Mouse (Mus musculus): Measurements from ENCODE around the gene Add1. TPM values are rescaled to one million over a fixed set of nuclear protein-coding genes. Genes with fewer than 3 reads are reported as not detected.
A peak's percentile ranks its signal among the peaks of the same experiment; 100 is the strongest.

Add1 gene
- polyA plus RNA-seq, 1 experiment = 113 TPM

DNA sequence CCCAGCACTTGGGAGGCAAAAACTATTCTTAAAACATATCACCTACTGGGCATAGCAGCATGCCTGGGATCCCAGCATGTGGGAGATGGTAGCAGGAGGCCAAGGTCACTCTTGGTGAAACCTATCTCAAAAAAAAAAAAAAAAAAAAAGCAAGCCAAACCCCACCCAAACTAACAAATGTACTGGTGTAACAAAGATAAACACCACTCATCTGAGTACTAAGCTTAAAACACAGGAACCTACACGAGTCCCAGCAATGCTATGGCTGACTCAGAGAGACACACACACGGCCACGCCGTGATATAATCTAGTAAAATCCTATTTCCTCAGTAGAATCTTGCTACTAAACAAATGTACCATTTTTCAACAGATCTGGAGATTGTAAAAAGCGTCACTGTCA is 79.5 kb downstream of the Add1 start:
- H3K36me3 ChIP-seq (ENCODE audit: control insufficient read depth) = peaks cover 94% of the 10 kb centered on the region
- H3K9me3 ChIP-seq (ENCODE audit: control insufficient read depth, low read length) = no peaks in the 10 kb centered on the region
- peaks cover 23% of the 10 kb centered on the region for H3K4me1 ChIP-seq (ENCODE audit: control insufficient read depth)
- TF ChIP-seq GATA1 (IDR thresholded peaks at IDR 0.05; ENCODE audit: low read length) = no peak
- TF ChIP-seq TAL1 (IDR thresholded peaks at IDR 0.05; ENCODE audit: low read length) = no peak
- no peak overlapping the region for H3K4me3 ChIP-seq (replicated peaks)
- H3K27me3 ChIP-seq (ENCODE audit: control insufficient read depth) = no peaks in the 10 kb centered on the region

DNA sequence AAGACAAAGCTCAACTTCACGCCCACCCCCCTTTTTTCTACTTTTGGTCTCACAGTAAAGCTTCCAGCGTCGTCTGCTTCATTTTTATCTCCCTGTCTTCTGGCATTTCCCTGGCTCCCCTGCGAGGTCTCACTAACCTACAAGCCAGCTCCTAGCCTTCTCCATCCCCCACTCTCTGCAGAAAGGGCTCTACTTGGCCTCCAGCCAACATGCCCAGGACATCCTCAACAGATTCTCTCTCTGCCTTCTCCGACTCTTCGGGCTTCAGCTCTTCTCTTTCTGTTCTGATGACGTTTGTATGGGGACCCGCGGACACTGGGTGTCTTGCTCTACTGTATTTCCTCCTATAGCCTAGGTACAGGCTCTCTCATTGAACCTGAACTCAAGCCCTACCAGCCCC is 81.4 kb downstream of the Add1 start:
- Histone ChIP-seq H3K4me3 (replicated peaks) (no peak overlapping the region), H3K36me3 (ENCODE audit: control insufficient read depth) (peaks cover 77% of the 10 kb centered on the region), H3K27me3 (ENCODE audit: control insufficient read depth) (no peaks in the 10 kb centered on the region), H3K9me3 (ENCODE audit: control insufficient read depth, low read length) (no peaks in the 10 kb centered on the region), H3K4me1 (ENCODE audit: control insufficient read depth) (peaks cover 39% of the 10 kb centered on the region)
- no peak for TF ChIP-seq GATA1 (IDR thresholded peaks at IDR 0.05; ENCODE audit: low read length)
- TF ChIP-seq TAL1 (IDR thresholded peaks at IDR 0.05; ENCODE audit: low read length) = no peak

DNA sequence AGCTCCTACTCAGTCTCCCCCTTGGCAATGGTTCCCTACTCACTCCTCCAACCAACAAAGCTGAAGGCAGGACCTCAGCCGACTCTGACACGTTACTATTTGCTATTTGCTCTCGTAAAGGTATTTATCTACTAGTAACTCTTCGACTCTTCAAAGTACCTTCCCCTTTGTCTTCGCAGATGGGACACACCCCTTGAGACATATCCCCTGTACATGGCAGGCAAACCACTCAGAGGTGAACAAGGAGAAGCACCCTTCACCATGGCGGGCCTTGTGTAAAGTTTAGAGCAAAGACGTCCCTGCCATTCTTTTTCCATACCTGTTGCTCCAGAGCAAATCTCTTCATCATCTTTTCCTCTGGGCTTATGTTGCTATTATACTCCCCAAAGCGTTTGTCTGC is 84.1 kb downstream of the Add1 start:
- Histone ChIP-seq H3K4me3 (replicated peaks) (no peak overlapping the region), H3K9me3 (ENCODE audit: control insufficient read depth, low read length) (no peaks in the 10 kb centered on the region), H3K27me3 (ENCODE audit: control insufficient read depth) (no peaks in the 10 kb centered on the region), H3K4me1 (ENCODE audit: control insufficient read depth) (peaks cover 53% of the 10 kb centered on the region), H3K36me3 (ENCODE audit: control insufficient read depth) (peaks cover 51% of the 10 kb centered on the region)
- no peak for TF ChIP-seq TAL1 (IDR thresholded peaks at IDR 0.05; ENCODE audit: low read length)
- no peak for TF ChIP-seq GATA1 (IDR thresholded peaks at IDR 0.05; ENCODE audit: low read length)

DNA sequence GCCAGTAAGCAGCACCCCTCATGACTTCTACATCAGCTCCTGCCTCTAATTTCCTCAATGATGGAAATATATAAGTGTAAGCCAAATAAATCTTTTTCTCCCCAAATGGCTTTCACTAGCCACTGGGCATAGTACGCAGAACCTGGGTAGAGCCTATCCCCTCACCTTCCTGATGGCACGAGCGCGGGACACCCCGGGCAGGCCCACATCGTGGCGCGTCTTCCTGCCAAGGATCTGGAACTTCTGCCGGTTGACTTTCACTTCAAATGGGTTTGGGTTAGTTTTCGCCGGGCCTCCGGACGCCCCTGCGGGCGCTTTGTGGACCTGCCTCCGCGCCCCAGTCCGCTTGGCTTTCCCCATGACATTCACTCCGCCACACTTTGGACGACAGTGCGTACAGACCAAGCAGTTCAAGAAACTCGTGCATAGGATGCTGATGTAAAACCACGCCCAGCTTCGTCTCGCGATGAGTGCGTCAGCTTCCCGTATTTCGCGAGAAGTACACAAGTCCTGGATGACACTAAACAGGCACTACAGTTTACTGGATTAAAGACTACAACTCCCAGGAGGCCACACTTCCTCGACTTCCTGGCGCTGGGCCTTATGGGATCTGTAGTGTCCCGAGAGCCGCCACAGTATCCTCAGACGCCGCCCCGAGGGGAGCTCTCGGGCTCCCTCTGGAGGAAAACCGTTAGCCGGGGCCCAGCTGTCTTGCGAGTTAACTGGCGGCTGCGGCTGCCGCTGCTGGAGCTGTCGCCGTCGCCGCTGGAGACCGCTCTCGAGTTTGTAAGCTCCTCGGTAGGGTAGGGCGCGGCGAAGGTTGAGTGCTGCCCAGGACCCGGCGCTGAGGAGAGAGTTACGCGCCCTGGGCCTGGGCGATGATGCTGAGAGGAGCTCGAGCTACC is 86.5 kb downstream of the Add1 start, which contains the start of the genes Nop14 and Grk4:
Nop14 (minus strand) TSS at position 463 of the 905 bp plus-strand sequence.
Grk4 (plus strand) TSS at position 694 of the 905 bp plus-strand sequence.
- Histone ChIP-seq H3K36me3 (ENCODE audit: control insufficient read depth) (peaks cover 27% of the 10 kb centered on the region), H3K4me3 (replicated peaks) (peak within 1 kb of the TSS; percentile 94), H3K27me3 (ENCODE audit: control insufficient read depth) (no peaks in the 10 kb centered on the region), H3K4me1 (ENCODE audit: control insufficient read depth) (peaks cover 41% of the 10 kb centered on the region), H3K9me3 (ENCODE audit: control insufficient read depth, low read length) (no peaks in the 10 kb centered on the region)
- TF ChIP-seq TAL1 (IDR thresholded peaks at IDR 0.05; ENCODE audit: low read length) = no peak
- TF ChIP-seq GATA1 (IDR thresholded peaks at IDR 0.05; ENCODE audit: low read length) = no peak

DNA sequence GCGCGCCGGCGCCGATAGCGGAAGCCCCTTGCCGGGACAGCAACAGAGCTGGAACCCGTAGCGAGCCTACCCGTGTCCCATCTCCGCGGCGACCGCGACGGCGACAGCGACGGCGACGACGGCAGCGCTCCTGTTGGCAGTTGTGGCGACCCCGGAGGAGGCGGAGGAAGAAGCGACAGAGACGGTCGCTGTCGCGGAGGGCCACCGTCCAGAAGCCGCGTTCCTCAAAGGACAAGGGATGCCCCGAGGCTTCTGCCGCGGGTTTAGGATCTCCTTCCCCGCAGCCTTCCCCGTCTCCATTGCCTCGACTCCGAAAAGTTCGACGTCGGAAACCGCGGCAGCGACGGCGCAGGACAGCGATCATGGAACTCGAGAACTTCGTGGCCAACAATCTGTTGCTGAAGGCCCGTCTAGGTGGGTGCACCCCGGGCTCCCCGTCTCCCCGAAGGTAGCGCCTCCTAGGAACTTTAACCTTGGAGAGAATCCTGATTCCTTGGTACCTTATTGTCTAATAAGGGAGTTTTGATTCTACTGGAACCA is 87.2 kb downstream of the Add1 start:
- Histone ChIP-seq H3K27me3 (ENCODE audit: control insufficient read depth) (no peaks in the 10 kb centered on the region), H3K4me3 (replicated peaks) (peak overlapping the region; percentile 94), H3K36me3 (ENCODE audit: control insufficient read depth) (peaks cover 20% of the 10 kb centered on the region), H3K9me3 (ENCODE audit: control insufficient read depth, low read length) (no peaks in the 10 kb centered on the region), H3K4me1 (ENCODE audit: control insufficient read depth) (peaks cover 42% of the 10 kb centered on the region)
- no peak for TF ChIP-seq TAL1 (IDR thresholded peaks at IDR 0.05; ENCODE audit: low read length)
- TF ChIP-seq GATA1 (IDR thresholded peaks at IDR 0.05; ENCODE audit: low read length) = no peak

DNA sequence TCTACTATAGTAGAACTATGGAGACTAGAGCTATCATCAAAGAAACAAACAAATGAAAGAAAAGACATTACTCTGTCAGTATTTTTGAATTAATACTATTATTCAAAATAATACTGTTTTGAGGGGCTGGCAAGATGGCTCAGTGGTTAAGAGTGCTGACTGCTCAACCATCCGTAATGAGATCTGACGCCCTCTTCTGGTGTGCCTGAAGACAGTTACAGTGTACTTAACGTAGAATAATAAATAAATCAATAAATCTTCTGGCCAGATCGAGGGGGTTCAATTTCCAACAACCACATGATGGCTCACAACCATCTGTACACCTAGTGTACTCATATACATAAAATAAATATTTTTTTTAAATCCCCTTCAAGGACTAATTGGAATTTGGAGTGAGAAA is 88.4 kb downstream of the Add1 start:
- Histone ChIP-seq H3K27me3 (ENCODE audit: control insufficient read depth) (no peaks in the 10 kb centered on the region), H3K9me3 (ENCODE audit: control insufficient read depth, low read length) (no peaks in the 10 kb centered on the region), H3K4me3 (replicated peaks) (peak overlapping the region; percentile 94), H3K36me3 (ENCODE audit: control insufficient read depth) (peaks cover 9% of the 10 kb centered on the region), H3K4me1 (ENCODE audit: control insufficient read depth) (peaks cover 44% of the 10 kb centered on the region)
- no peak for TF ChIP-seq GATA1 (IDR thresholded peaks at IDR 0.05; ENCODE audit: low read length)
- no peak for TF ChIP-seq TAL1 (IDR thresholded peaks at IDR 0.05; ENCODE audit: low read length)

DNA sequence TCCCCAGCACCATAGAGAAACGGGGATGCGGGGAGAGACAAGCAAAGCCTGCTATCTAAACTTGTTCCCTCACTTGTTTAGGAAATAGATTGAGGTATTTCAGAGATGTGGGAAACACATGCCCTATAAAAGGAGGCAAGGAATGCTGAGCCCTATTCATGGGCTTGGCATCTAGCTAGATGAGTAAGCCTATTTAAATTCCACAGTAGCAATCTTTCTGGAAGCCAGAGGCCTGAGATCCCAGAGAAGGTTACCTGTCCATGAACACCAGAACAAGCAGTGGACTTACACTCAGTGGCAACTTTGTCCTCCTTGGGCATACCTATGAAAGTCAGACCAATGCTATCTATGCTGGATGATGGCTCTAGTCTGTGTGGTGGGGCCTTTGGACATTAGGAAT is 89.8 kb downstream of the Add1 start:
- H3K4me3 ChIP-seq (replicated peaks) = no peak overlapping the region
- H3K36me3 ChIP-seq (ENCODE audit: control insufficient read depth) = no peaks in the 10 kb centered on the region; the same call in 1 of the 2 replicates
- H3K27me3 ChIP-seq (ENCODE audit: control insufficient read depth) = no peaks in the 10 kb centered on the region
- no peaks in the 10 kb centered on the region for H3K9me3 ChIP-seq (ENCODE audit: control insufficient read depth, low read length)
- peaks cover 35% of the 10 kb centered on the region for H3K4me1 ChIP-seq (ENCODE audit: control insufficient read depth)
- TF ChIP-seq GATA1 (IDR thresholded peaks at IDR 0.05; ENCODE audit: low read length) = no peak
- no peak for TF ChIP-seq TAL1 (IDR thresholded peaks at IDR 0.05; ENCODE audit: low read length)

DNA sequence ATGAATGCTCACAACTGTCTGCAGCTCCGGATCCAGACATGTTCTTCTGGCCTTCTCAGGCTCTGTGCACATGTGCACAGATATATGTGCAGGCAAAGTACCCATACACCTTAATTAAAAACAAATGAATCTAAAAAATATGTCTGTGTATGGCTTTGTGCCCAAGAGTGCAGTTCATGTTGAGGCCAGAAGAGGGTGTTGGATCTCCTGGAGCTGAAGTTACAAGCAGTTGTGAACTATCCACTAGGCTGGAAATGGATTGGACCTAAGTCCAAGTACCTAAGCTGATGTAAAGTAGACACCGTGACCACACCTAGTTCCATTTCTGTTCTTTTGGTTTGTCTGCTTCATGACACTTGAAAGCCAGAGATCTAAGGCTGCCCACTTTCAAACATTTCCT is 96.0 kb downstream of the Add1 start:
- Histone ChIP-seq H3K27me3 (ENCODE audit: control insufficient read depth) (no peaks in the 10 kb centered on the region), H3K4me1 (ENCODE audit: control insufficient read depth) (peaks cover 6% of the 10 kb centered on the region), H3K9me3 (ENCODE audit: control insufficient read depth, low read length) (no peaks in the 10 kb centered on the region), H3K36me3 (ENCODE audit: control insufficient read depth) (peaks cover 8% of the 10 kb centered on the region), H3K4me3 (replicated peaks) (no peak overlapping the region)
- TF ChIP-seq GATA1 (IDR thresholded peaks at IDR 0.05; ENCODE audit: low read length) (no peak), TAL1 (IDR thresholded peaks at IDR 0.05; ENCODE audit: low read length) (no peak)

DNA sequence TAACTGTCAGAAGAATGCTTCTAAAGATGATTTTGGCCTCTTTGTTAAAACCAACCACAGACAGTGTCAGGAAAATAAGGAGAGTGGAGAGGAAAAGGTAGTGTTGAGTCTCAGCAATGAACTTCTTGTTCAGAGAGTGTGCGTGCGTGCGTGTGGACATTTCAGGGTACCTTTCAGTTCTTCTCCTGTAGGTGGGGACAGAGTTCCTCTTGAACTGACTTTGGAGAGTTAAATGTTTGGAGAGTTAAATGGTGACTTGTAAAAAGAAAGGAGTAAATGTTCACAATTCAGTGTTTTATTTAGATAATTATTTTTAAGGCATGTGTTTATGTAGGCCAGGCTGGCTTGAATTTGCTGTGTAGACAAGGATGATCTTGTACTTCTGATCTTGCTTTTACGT is 96.8 kb downstream of the Add1 start:
- no peak for TF ChIP-seq TAL1 (IDR thresholded peaks at IDR 0.05; ENCODE audit: low read length)
- TF ChIP-seq GATA1 (IDR thresholded peaks at IDR 0.05; ENCODE audit: low read length) = no peak
- H3K4me3 ChIP-seq (replicated peaks) = no peak overlapping the region
- H3K4me1 ChIP-seq (ENCODE audit: control insufficient read depth) = peaks cover 3% of the 10 kb centered on the region
- no peaks in the 10 kb centered on the region for H3K9me3 ChIP-seq (ENCODE audit: control insufficient read depth, low read length)
- H3K27me3 ChIP-seq (ENCODE audit: control insufficient read depth) = no peaks in the 10 kb centered on the region
- H3K36me3 ChIP-seq (ENCODE audit: control insufficient read depth) = peaks cover 8% of the 10 kb centered on the region

Other genes starting within 250 kb of the Add1 start
- 3.5 and 4.1 TPM in 2 replicates for gene Rnf4, start 237.4 kb upstream of the Add1 start, polyA plus RNA-seq (2012)
- gene Fam193a, start 203.7 kb upstream of the Add1 start, polyA plus RNA-seq (2012) = 1.8 and 1.9 TPM in 2 replicates
- 0.11 TPM in 1 of 2 replicates, not detected in the other for gene Tnip2, start 59.7 kb upstream of the Add1 start, polyA plus RNA-seq (2012)
- gene Sh3bp2, start 47.8 kb upstream of the Add1 start, polyA plus RNA-seq (2012) = 0.26 and 0.44 TPM in 2 replicates
- 27.4 and 27.6 TPM in 2 replicates for gene Mfsd10, start 63.5 kb downstream of the Add1 start, polyA plus RNA-seq (2012)
- gene Nop14, start 86.5 kb downstream of the Add1 start, polyA plus RNA-seq (2012) = 1.3 TPM in 2 replicates
- gene Grk4, start 86.7 kb downstream of the Add1 start, polyA plus RNA-seq (2012) = 0.05 and 0.11 TPM in 2 replicates
- 0.25 and 0.27 TPM in 2 replicates for gene Htt, start 188.1 kb downstream of the Add1 start, polyA plus RNA-seq (2012)

All from erythroblast, embryonic 14.5 days (primary cell).